Mouse (Mus musculus) liver, embryonic 14.5 days (tissue): ENCODE measurements around the gene Gm21882. TPM values are rescaled to one million over a fixed set of nuclear protein-coding genes. Genes with fewer than 3 reads are reported as not detected.
"Not testable (repeated sequence)": the region's sequence is repeated elsewhere in the genome, so short reads cannot be mapped to it uniquely, and the experiment has no call there.

Source experiments
- ATAC-seq: fragments of 200-750 bp; cut with Nextera tagmentation; 2 replicates; pipeline ENCODE4 v1.8.0; 2017; ENCODE audit warnings: moderate number of reproducible peaks, mild to moderate bottlenecking, moderate library complexity; ENCODE audit not compliant: insufficient read depth
- DNase-seq, 3 experiments: peaks; one replicate each; pipeline ENCODE4 v3.0.0-alpha.2; 2012 to 2013; ENCODE audit warnings: low read depth in 3 of 3, low spot score in 3 of 3
- H3K27ac ChIP-seq: fragments of 300-500 bp; sonication (generic); 2 replicates; pipeline ENCODE4 v1.5.1; 2014; ENCODE audit warnings: moderate library complexity, mild to moderate bottlenecking, control low read depth, inconsistent platforms
- H3K27me3 ChIP-seq: fragments of 300-500 bp; sonication (generic); 2 replicates; pipeline ENCODE4 v1.6.1; 2014; ENCODE audit warnings: mild to moderate bottlenecking, low read length, moderate library complexity; ENCODE audit not compliant: control insufficient read depth, insufficient read depth
- H3K36me3 ChIP-seq: fragments of 300-500 bp; sonication (generic); replicated peaks from 2 replicates; pipeline ENCODE4 v1.6.1; 2014; ENCODE audit warnings: low read depth; ENCODE audit not compliant: control insufficient read depth, insufficient read depth
- H3K4me1 ChIP-seq, 2 experiments: fragments of 200-500 bp in 1 of 2; fragments of 300-500 bp in 1 of 2; sonication (generic) in 1 of 2; replicated peaks; 2 replicates each; pipeline ENCODE4 v1.6.1; 2012 to 2014; ENCODE audit warnings: antibody characterized with exemption in 1 of 2, inconsistent platforms in 1 of 2, low read length in 1 of 2; ENCODE audit not compliant: control insufficient read depth in 2 of 2, insufficient read depth in 2 of 2
- H3K4me2 ChIP-seq: fragments of 300-500 bp; sonication (generic); 2 replicates; pipeline ENCODE4 v1.6.1; 2014; ENCODE audit warnings: low read depth, mild to moderate bottlenecking, control low read depth, moderate library complexity
- H3K4me3 ChIP-seq, 2 experiments: fragments of 200-500 bp in 1 of 2; fragments of 300-500 bp in 1 of 2; sonication (generic) in 1 of 2; 2 replicates each; pipeline ENCODE4 v1.5.1; 2012 to 2014; ENCODE audit warnings: low read depth in 2 of 2, low read length in 2 of 2, mild to moderate bottlenecking in 2 of 2, control low read depth in 1 of 2, inconsistent platforms in 1 of 2, moderate library complexity in 1 of 2; ENCODE audit not compliant: insufficient read depth in 1 of 2
- H3K9ac ChIP-seq: fragments of 300-500 bp; sonication (generic); replicated peaks from 2 replicates; pipeline ENCODE4 v1.6.1; 2014; ENCODE audit warnings: mild to moderate bottlenecking, control low read depth, moderate library complexity
- H3K9me3 ChIP-seq: fragments of 300-500 bp; sonication (generic); 2 replicates; pipeline ENCODE4 v1.6.1; 2016; ENCODE audit warnings: low read length, mixed read lengths; ENCODE audit not compliant: control insufficient read depth
- WGBS: fragments of 180-500 bp; shearing (Covaris S2); extraction: QIAGEN DNeasy Blood & Tissue Kit; methylation state at CpG from one replicate; pipeline ENCODE4 v1.1.7; 2014; ENCODE audit not compliant: insufficient replicate concordance; 5-methylcytosine and 5-hydroxymethylcytosine counted together
- polyA plus RNA-seq, 2 experiments: library from polyadenylated mRNA; depleted of rRNA in 1 of 2; stranded (reverse) in 1 of 2; unstranded in 1 of 2; fragments of >200 nt; fragmentation: Nextera tagmentation in 1 of 2; extraction: Ambion mirVana in 1 of 2; gene quantifications; 2 replicates each; pipeline versions ENCODE4 v1.2.1 to v1.2.3; 2012 to 2014

Gene Gm21882
- polyA plus RNA-seq (2012; rRNA removed), result not detected in 2 replicates
- polyA plus RNA-seq (2014; fragmentation: Nextera tagmentation; extraction: Ambion mirVana), result not detected in 2 replicates

DNA sequence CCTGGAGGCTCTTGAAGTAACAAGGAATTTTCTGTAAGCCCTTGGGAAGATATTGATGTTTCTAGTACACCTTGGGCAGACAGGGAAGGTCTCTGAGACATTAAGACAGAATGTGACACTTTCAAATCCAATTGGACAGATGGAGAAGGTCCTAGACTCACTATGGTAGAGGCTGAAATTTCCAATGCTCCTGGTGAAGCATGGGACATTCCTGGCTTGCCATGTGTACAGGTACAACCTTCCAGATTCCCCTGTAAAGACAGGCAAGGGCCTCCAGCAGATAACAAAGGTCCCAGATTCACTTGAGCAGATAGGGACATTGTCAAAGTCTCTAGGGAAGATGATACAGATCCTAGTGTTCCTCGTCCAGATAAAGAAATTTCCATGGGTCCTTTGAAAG is at the start of gene Gm21882:
Gene Gm21882 (minus strand): TSS at position 101 of the 400 bp plus-strand sequence.
- H3K36me3 ChIP-seq, ATAC-seq, H3K27ac ChIP-seq, H3K9me3 ChIP-seq, H3K9ac ChIP-seq, DNase-seq, H3K27me3 ChIP-seq, H3K4me1 ChIP-seq, H3K4me3 ChIP-seq, H3K4me2 ChIP-seq: not testable (repeated sequence)
- 9% methylated on average over 1 of the region's 1 CpGs for WGBS

Other genes with a start within 250 kb of the Gm21882 start
- not detected in 2 replicates for gene Gm21865, start 64.6 kb downstream of the Gm21882 start, polyA plus RNA-seq (2012; rRNA removed)
- not detected in 2 replicates for gene Gm21865, start 64.6 kb downstream of the Gm21882 start, polyA plus RNA-seq (2014; fragmentation: Nextera tagmentation; extraction: Ambion mirVana)